Comparison of ENCODE assay signal across 29 mouse cellular contexts in genomic region chr5:107645935-107646334, GRCm38 (mm10). TPM values are rescaled to one million over a fixed set of nuclear protein-coding genes. Genes with fewer than 3 reads are reported as not detected.
A peak's percentile ranks its signal among the peaks of the same experiment; 100 is the strongest.
DNase-seq lines count a peak whose midpoint lies in the region; ATAC-seq and TF ChIP-seq lines count a peak whose summit lies in the region.
"Had no signal": no experiment of that assay in that cellular context is flagged by ENCODE, and none has a peak within 500 bp of the region (broad histone marks: within the 10 kb centered on the region; RNA-seq: fewer than 3 reads in every experiment).

No protein-coding gene starts in this region.

- TF ChIP-seq POLR2A in spleen, adult 2 months (IDR thresholded peaks at IDR 0.05; ENCODE audit: low read depth, low read length), result no peak

- H3K27me3 ChIP-seq in spleen, adult 2 months (ENCODE audit: control insufficient read depth, insufficient read depth, low read length), result no peaks in the 10 kb centered on the region
- H3K27me3 ChIP-seq in splenic B cell, adult 2 months (ENCODE audit: control insufficient read depth, insufficient read depth, low read length, poor library complexity, severe bottlenecking), result no peaks in the 10 kb centered on the region
- H3K27me3 ChIP-seq: embryonic facial prominence, embryonic 13.5 days; forebrain, embryonic 12.5 days; heart, embryonic 12.5 days; heart, embryonic 15.5 days; hindbrain, embryonic 13.5 days had no signal

- H3K27ac ChIP-seq in spleen, adult 2 months (ENCODE audit: insufficient read depth, low read length), result peak overlapping the region; percentile 28; the same call in 1 of the 2 replicates
- H3K27ac ChIP-seq: embryonic facial prominence, embryonic 10.5 days; embryonic facial prominence, embryonic 13.5 days; forebrain, embryonic 12.5 days; gastrocnemius, adult 2 months; heart, embryonic 15.5 days; hindbrain, embryonic 10.5 days; hindbrain, embryonic 13.5 days had no signal

- H3K36me3 ChIP-seq in spleen, adult 2 months (ENCODE audit: control insufficient read depth, insufficient read depth, low read length), result peaks cover 8% of the 10 kb centered on the region
- peaks cover 2% of the 10 kb centered on the region; the same call in 1 of the 2 replicates for H3K36me3 ChIP-seq in splenic B cell, adult 2 months (ENCODE audit: control insufficient read depth, insufficient read depth, low read length, poor library complexity, severe bottlenecking)
- H3K36me3 ChIP-seq: forebrain, embryonic 12.5 days; heart, embryonic 15.5 days had no signal

- 45% methylated on average over 2 of the region's 2 CpGs for WGBS in spleen, adult 2 months

- peak; percentile 60 for ATAC-seq in CD4-positive, CD25-positive, alpha-beta regulatory T cell, adult 4 months
- ATAC-seq: forebrain, embryonic 16.5 days; hindbrain, embryonic 16.5 days; intestine, postnatal 0 days had no signal

- no peak overlapping the region for H3K4me3 ChIP-seq in spleen, adult 2 months (ENCODE audit: extremely low read depth, insufficient read depth, insufficient read length)
- H3K4me3 ChIP-seq: embryonic facial prominence, embryonic 10.5 days; embryonic facial prominence, embryonic 13.5 days; erythroblast, embryonic 14.5 days; forebrain, embryonic 12.5 days; gastrocnemius, adult 2 months; heart, embryonic 12.5 days; heart, embryonic 15.5 days; hindbrain, embryonic 10.5 days; hindbrain, embryonic 13.5 days had no signal

- peak in 1 of 2 experiments; percentile 9 for DNase-seq in spleen, adult 2 months (ENCODE audit: low read depth in 1 of 2, low spot score in 2 of 2)
- no peak for DNase-seq in spleen, adult 18-20 months
- peak; percentile 75 for DNase-seq in induced T-regulatory cell, adult 2 months (ENCODE audit: low read depth)
- peak; percentile 33 for DNase-seq in splenic B cell, adult 2 months (ENCODE audit: low read depth, low spot score)
- no peak for DNase-seq in thymus, postnatal 25 days
- no peak for DNase-seq in frontal cortex, postnatal 25 days (ENCODE audit: low spot score in 2 of 2)
- no peak for DNase-seq in urinary bladder, postnatal 4 days (ENCODE audit: low spot score in 2 of 2)
- DNase-seq: adrenal gland, postnatal 10 days; adrenal gland, postnatal 36 days; cerebellum, adult 18-20 months; cerebellum, adult 9-11 months; cerebellum, postnatal 25 days; embryo, embryonic 11 days; gastrocnemius, adult 2 months; gastrocnemius, postnatal 14 days; heart, postnatal 10 days; heart, postnatal 36 days had no signal

- TF ChIP-seq CTCF in spleen, adult 2 months (IDR thresholded peaks at IDR 0.05; ENCODE audit: extremely low read depth, insufficient read depth, insufficient read length, insufficient replicate concordance), result no peak

- H3K4me1 ChIP-seq in spleen, adult 2 months (ENCODE audit: control insufficient read depth, insufficient read depth, insufficient read length), result peaks cover 5% of the 10 kb centered on the region; the same call in 1 of the 2 replicates
- H3K4me1 ChIP-seq: embryonic facial prominence, embryonic 10.5 days; embryonic facial prominence, embryonic 13.5 days; forebrain, embryonic 12.5 days; heart, embryonic 12.5 days; heart, embryonic 15.5 days; hindbrain, embryonic 10.5 days; hindbrain, embryonic 13.5 days had no signal

RNA-seq across cellular contexts. Expression of gene Glmn, which starts 48.2 kb away (rescaled TPM):
- polyA plus RNA-seq in spleen, adult 2 months (2012; rRNA removed), result 0.16 and 0.25 TPM in 2 replicates
- polyA plus RNA-seq in CD4-positive, CD25-positive, alpha-beta regulatory T cell, adult 4 months (2017; shearing (Covaris generic)), result 10 to 100 TPM; 28.2 to 36.6 TPM

RNA-seq across cellular contexts. Expression of gene Rpap2, which starts 48.8 kb away (rescaled TPM):
- polyA plus RNA-seq in spleen, adult 2 months (2012; rRNA removed), result 1.5 and 2.8 TPM in 2 replicates
- 10 to 100 TPM; 37.7 to 52.2 TPM for polyA plus RNA-seq in CD4-positive, CD25-positive, alpha-beta regulatory T cell, adult 4 months (2017; shearing (Covaris generic))

Comparison
In these comparisons a context has a peak if more than half of its experiments do, and no peak if none do; other contexts are left out.
1. DNase-seq: peak in induced T-regulatory cell, adult 2 months (single experiment) and splenic B cell, adult 2 months (single experiment); none in spleen, adult 18-20 months (0 of 2), thymus, postnatal 25 days (single experiment), frontal cortex, postnatal 25 days (0 of 2) and urinary bladder, postnatal 4 days (0 of 2).
2. RNA of gene Glmn, which starts 48.2 kb away (polyA plus RNA-seq): 28.2 to 36.6 TPM in CD4-positive, CD25-positive, alpha-beta regulatory T cell, adult 4 months; 0.16 to 0.25 TPM in spleen, adult 2 months; every median in the first group is over 10 times any median in the second.
3. RNA of gene Rpap2, which starts 48.8 kb away (polyA plus RNA-seq): 37.7 to 52.2 TPM in CD4-positive, CD25-positive, alpha-beta regulatory T cell, adult 4 months; 1.5 to 2.8 TPM in spleen, adult 2 months; every median in the first group is over 10 times any median in the second.